Mouse (Mus musculus) ES-Bruce4 (cell line): Measurements from ENCODE around the gene Ercc4. TPM values are rescaled to one million over a fixed set of nuclear protein-coding genes. Genes with fewer than 3 reads are reported as not detected.

Source experiments
- H3K27ac ChIP-seq: 2 replicates; pipeline ENCODE4 v1.5.1; 2012; ENCODE audit warnings: low read length, inconsistent platforms; ENCODE audit not compliant: insufficient read depth
- H3K27me3 ChIP-seq: 2 replicates; pipeline ENCODE4 v1.6.1; 2012; ENCODE audit warnings: mild to moderate bottlenecking, low read length, inconsistent platforms; ENCODE audit not compliant: control insufficient read depth, poor library complexity, insufficient read depth, severe bottlenecking
- H3K36me3 ChIP-seq: 2 replicates; pipeline ENCODE4 v1.6.1; 2012; ENCODE audit warnings: inconsistent platforms, mild to moderate bottlenecking, low read length, moderate library complexity; ENCODE audit not compliant: control insufficient read depth, poor library complexity, insufficient read depth, severe bottlenecking
- H3K4me1 ChIP-seq: one replicate; pipeline ENCODE4 v1.8.1; 2011; ENCODE audit warnings: low read length; ENCODE audit not compliant: control insufficient read depth, insufficient read depth
- H3K4me3 ChIP-seq: 2 replicates; pipeline ENCODE4 v1.5.1; 2011; ENCODE audit warnings: low read depth, mild to moderate bottlenecking, low read length
- H3K9ac ChIP-seq: 2 replicates; pipeline ENCODE4 v1.6.1; 2012; ENCODE audit warnings: low read depth, mild to moderate bottlenecking, inconsistent platforms; ENCODE audit not compliant: poor library complexity, severe bottlenecking
- H3K9me3 ChIP-seq: replicated peaks from 2 replicates; pipeline ENCODE4 v1.6.1; 2012; ENCODE audit warnings: mild to moderate bottlenecking, low read length, inconsistent platforms; ENCODE audit not compliant: control insufficient read depth, poor library complexity, insufficient read depth, severe bottlenecking
- CTCF ChIP-seq: IDR thresholded peaks from one replicate; pipeline ENCODE4 v1.8.1; 2011; ENCODE audit warnings: low read depth, low read length
- EP300 ChIP-seq: IDR thresholded peaks from 2 replicates; pipeline ENCODE4 v1.6.1; 2011; ENCODE audit warnings: low read depth, low read length; ENCODE audit not compliant: insufficient read depth
- POLR2A ChIP-seq: IDR thresholded peaks from one replicate; pipeline ENCODE4 v1.8.1; 2011; ENCODE audit warnings: low read length; ENCODE audit not compliant: insufficient read depth
- polyA plus RNA-seq: library from polyadenylated mRNA; stranded (reverse); fragments of >200 nt; gene quantifications from 2 replicates; pipeline ENCODE4 v1.2.4, GENCODE M21; 2011; ENCODE audit warnings: low read depth; ENCODE audit not compliant: missing spikeins, insufficient read depth, insufficient read length

Gene Ercc4
- polyA plus RNA-seq, 1 experiment: 12.4 TPM

GRCm38 (mm10) chr16:13159927-13160644, 50.6 kb downstream of the Ercc4 start:
- no peaks in the 10 kb centered on the region for H3K9me3 ChIP-seq
- peak overlapping the region; percentile 65 for H3K9ac ChIP-seq
- H3K4me1 ChIP-seq: peaks cover 2% of the 10 kb centered on the region
- H3K27me3 ChIP-seq: no peaks in the 10 kb centered on the region
- no peak overlapping the region for H3K27ac ChIP-seq
- H3K36me3 ChIP-seq: no peaks in the 10 kb centered on the region
- H3K4me3 ChIP-seq: peak overlapping the region; percentile 31
- TF ChIP-seq POLR2A (no peak), CTCF (peak; percentile 94), EP300 (peak; percentile 62)

DNA sequence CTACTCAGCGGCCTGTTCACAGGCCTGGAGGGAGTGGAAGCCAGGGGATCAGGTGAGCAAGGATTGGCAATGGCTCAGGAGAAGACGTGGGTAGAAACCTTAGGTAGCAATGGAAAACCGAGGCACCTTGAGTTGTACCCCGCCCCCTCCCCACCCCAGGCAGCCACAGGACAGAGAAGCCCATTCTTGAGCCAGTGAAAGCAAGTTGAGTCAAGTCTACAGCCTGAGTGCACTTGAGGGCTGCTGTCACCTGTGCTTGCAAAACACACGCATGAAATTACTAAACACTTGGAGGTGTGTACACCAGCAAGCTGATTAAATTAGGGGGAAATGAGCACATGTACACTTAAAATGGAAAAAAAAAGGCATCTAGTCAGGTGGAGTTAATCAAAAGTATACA, 52.0 kb downstream of the Ercc4 start:
- Histone ChIP-seq H3K4me1 (peaks cover 2% of the 10 kb centered on the region), H3K36me3 (no peaks in the 10 kb centered on the region), H3K27ac (no peak overlapping the region), H3K9me3 (no peaks in the 10 kb centered on the region), H3K4me3 (no peak overlapping the region), H3K27me3 (no peaks in the 10 kb centered on the region), H3K9ac (no peak overlapping the region)
- TF ChIP-seq EP300 (no peak), CTCF (no peak), POLR2A (no peak)

DNA sequence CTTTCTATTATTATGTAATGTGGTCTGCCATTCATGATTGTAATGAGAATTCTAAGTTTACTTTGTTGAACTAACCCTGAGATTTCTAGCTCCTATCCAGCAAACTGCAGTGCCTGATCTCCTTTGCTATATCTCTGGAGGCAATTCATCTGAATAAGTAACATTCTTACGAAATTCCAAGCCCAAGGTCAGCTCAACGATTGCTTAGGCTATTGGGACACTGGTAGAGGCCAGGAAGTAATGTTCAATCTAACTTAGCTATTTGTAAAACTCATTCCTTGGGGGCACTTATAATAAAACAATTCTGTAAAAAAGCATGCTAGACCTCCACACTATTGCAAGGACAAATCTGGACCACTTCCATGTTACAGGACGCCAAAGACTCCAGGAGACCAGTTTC, 58.2 kb downstream of the Ercc4 start:
- no peaks in the 10 kb centered on the region for H3K36me3 ChIP-seq
- H3K9ac ChIP-seq: no peak overlapping the region
- no peaks in the 10 kb centered on the region for H3K27me3 ChIP-seq
- H3K27ac ChIP-seq: no peak overlapping the region
- no peaks in the 10 kb centered on the region for H3K4me1 ChIP-seq
- H3K9me3 ChIP-seq: no peaks in the 10 kb centered on the region; the same call in 1 of the 2 replicates
- TF ChIP-seq POLR2A (no peak), CTCF (no peak), EP300 (no peak)
- no peak overlapping the region for H3K4me3 ChIP-seq

- H3K36me3 ChIP-seq: no peaks in the 10 kb centered on the region
- no peaks in the 10 kb centered on the region for H3K9me3 ChIP-seq
- H3K4me1 ChIP-seq: no peaks in the 10 kb centered on the region
- no peak for TF ChIP-seq CTCF
- H3K9ac ChIP-seq: no peak overlapping the region
- no peak overlapping the region for H3K27ac ChIP-seq
- H3K27me3 ChIP-seq: no peaks in the 10 kb centered on the region
- no peak overlapping the region for H3K4me3 ChIP-seq
Measured at GRCm38 (mm10) chr16:13173055-13173742, 63.7 kb downstream of the Ercc4 start.

DNA sequence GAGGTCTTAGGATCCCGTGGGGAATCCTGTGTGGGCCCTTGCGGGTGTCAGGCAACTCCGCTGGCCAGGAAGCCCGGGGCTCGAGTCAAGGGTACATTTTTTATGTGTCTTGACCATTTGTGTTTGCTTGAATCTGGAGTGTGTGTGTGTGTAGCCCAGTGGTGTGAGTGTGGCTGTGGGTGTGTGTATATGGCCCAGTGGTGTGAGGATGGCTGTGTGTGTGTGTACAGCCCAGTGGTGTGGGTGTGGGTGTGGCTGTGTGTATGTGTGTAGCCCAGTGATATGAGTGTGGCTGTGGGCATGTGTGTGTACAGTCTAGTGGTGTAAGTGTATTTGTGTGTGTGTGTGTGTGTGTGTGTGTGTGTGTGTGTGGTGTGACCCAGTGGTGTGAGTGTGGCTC, 73.0 kb downstream of the Ercc4 start:
- H3K36me3 ChIP-seq: no peaks in the 10 kb centered on the region
- no peak overlapping the region for H3K9ac ChIP-seq
- no peaks in the 10 kb centered on the region for H3K27me3 ChIP-seq
- no peaks in the 10 kb centered on the region for H3K4me1 ChIP-seq
- no peak for TF ChIP-seq POLR2A
- TF ChIP-seq CTCF: no peak
- no peak for TF ChIP-seq EP300
- no peak overlapping the region for H3K27ac ChIP-seq
- H3K4me3 ChIP-seq: no peak overlapping the region
- H3K9me3 ChIP-seq: 0 out of 2 replicates have a peak, but pooled peaks cover 8% of the 10 kb centered on the region

- Histone ChIP-seq H3K4me1 (no peaks in the 10 kb centered on the region), H3K27me3 (no peaks in the 10 kb centered on the region), H3K4me3 (no peak overlapping the region), H3K9me3 (0 out of 2 replicates have a peak, but pooled peaks cover 8% of the 10 kb centered on the region), H3K9ac (no peak overlapping the region), H3K36me3 (no peaks in the 10 kb centered on the region), H3K27ac (no peak overlapping the region)
- TF ChIP-seq CTCF: no peak
- no peak for TF ChIP-seq EP300
- TF ChIP-seq POLR2A: no peak
Measured at GRCm38 (mm10) chr16:13183182-13183742, 73.8 kb downstream of the Ercc4 start.
